Mouse (Mus musculus): Measurements from ENCODE around the gene Zfp90. TPM values are rescaled to one million over a fixed set of nuclear protein-coding genes. Genes with fewer than 3 reads are reported as not detected.

The Zfp90 gene
- 1.5 and 1.8 TPM in 2 replicates for total RNA-seq (2014; rRNA removed)
- polyA plus RNA-seq (2012; rRNA removed), result 0.29 and 0.49 TPM in 2 replicates

DNA sequence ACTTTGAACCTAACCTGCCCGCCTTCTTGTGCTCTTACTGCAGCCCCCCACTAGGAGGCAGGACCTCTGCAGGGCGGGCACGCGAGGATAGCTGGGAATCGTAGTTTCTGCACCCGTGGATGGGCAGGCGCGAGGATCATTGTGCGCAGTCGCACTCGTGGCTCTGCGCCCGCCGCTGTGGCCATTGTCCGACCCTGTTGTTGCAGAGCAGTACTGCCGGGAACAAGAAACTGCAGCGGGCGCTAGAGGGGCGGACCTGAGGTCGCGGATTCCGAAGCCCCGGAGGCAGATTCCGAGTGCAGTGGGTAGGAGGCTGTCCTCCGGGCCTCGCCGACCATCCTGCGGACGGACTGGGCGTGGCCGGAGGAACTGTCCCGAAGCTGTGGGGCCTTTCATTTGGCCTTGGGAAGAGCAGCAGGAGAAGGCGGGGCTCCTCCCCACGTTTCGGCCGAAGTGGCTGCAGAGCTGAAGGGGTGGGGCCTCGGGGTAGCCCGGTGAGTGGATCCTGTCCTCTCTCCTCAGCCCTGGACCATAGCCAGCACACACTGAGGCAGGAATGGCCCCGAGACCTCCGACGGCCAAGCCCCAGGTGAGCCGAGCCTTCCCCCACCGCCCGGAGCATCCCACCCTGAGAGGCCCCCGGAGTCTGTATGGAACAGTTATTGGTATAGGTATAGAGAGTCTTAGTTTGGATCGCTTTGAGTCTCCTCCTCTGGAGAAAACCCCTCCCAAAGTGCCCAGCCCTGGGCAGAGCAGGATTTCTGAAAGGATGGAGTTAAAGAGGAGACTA lies at the start of gene Zfp90:
Gene Zfp90 (plus strand): TSS at position 146 of the 790 bp plus-strand sequence.
- TF ChIP-seq CTCF (IDR thresholded peaks at IDR 0.05; ENCODE audit: low read depth, low read length) (peak; percentile 92), POLR2A (IDR thresholded peaks at IDR 0.05; ENCODE audit: extremely low read depth, insufficient read depth, low read length) (no peak)
- H3K79me2 ChIP-seq (ENCODE audit: control insufficient read depth, insufficient read depth, low read length), result no peaks in the 10 kb centered on the region
- peak within 1 kb of the TSS; percentile 39 for H3K27ac ChIP-seq (replicated peaks; ENCODE audit: insufficient read depth, low read depth, low read length)
- DNase-seq (ENCODE audit: extremely low read depth, low read depth, low spot score), result peak; percentile 80
- no peaks in the 10 kb centered on the region for H3K27me3 ChIP-seq (ENCODE audit: control insufficient read depth, insufficient read depth, low read length)
- H3K9ac ChIP-seq (ENCODE audit: low read depth, low read length), result peak within 1 kb of the TSS; percentile 78
- peaks cover 4% of the 10 kb centered on the region; the same call in 1 of the 2 replicates for H3K4me1 ChIP-seq (ENCODE audit: control insufficient read depth, insufficient read depth, low read length)
- peak within 1 kb of the TSS; percentile 73 for H3K4me3 ChIP-seq (ENCODE audit: insufficient read depth, low read depth, low read length)
- WGBS, result 1% methylated on average over 46 of the region's 46 CpGs
- peaks cover 9% of the 10 kb centered on the region; the same call in 1 of the 2 replicates for H3K36me3 ChIP-seq (ENCODE audit: control insufficient read depth, insufficient read depth, low read length)

DNA sequence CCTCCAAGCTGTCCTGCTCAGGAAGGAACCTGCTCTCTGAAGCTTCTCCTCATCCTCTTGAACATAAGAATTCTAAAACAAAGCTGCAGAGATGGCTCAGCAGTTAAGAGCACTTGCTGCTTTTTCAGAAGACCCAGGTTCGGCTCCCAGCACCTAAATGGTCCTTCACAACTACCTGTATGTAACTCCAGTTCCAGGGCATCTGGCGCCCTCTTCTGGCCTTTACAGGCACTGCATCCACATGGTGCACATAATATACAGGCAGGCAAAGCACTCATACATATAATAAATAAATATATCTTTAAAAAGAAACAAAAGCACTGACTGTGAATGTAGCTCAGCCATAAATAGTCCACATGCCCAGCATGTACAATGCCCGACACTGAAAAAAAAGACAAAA lies 46.6 kb upstream of the Zfp90 start:
- H3K79me2 ChIP-seq (ENCODE audit: control insufficient read depth, insufficient read depth, low read length), result no peaks in the 10 kb centered on the region
- no peak overlapping the region for H3K9ac ChIP-seq (ENCODE audit: low read depth, low read length)
- no peaks in the 10 kb centered on the region for H3K27me3 ChIP-seq (ENCODE audit: control insufficient read depth, insufficient read depth, low read length)
- no peak overlapping the region for H3K4me3 ChIP-seq (ENCODE audit: insufficient read depth, low read depth, low read length)
- H3K36me3 ChIP-seq (ENCODE audit: control insufficient read depth, insufficient read depth, low read length), result no peaks in the 10 kb centered on the region
- H3K27ac ChIP-seq (replicated peaks; ENCODE audit: insufficient read depth, low read depth, low read length), result no peak overlapping the region
- WGBS, result 66% methylated on average over 3 of the region's 3 CpGs
- DNase-seq (ENCODE audit: extremely low read depth, low read depth, low spot score), result no peak
- no peaks in the 10 kb centered on the region for H3K4me1 ChIP-seq (ENCODE audit: control insufficient read depth, insufficient read depth, low read length)
- TF ChIP-seq CTCF (IDR thresholded peaks at IDR 0.05; ENCODE audit: low read depth, low read length) (peak; percentile 8; the same call in 1 of the 2 replicates), POLR2A (IDR thresholded peaks at IDR 0.05; ENCODE audit: extremely low read depth, insufficient read depth, low read length) (no peak)

DNA sequence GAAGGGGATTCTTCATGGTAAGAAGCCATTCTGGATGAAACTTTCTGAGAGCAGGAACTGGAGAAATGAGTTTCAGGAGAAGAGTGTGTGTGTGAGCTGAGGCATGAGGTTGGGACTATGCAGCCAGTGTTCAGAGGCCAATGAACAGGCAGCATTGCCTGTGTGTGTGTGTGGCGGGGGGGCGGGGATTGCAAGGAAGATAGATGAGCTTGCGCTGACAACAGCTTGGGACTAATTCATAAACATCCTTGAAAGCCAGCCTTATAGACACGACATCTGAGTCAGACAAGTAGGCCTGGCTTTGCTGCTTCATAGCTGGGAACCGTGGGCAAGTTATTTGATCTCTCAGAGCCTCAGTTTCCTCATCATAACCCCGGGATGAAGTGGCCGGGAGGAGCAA lies 46.1 kb upstream of the Zfp90 start:
- Histone ChIP-seq H3K36me3 (ENCODE audit: control insufficient read depth, insufficient read depth, low read length) (no peaks in the 10 kb centered on the region), H3K9ac (ENCODE audit: low read depth, low read length) (no peak overlapping the region), H3K27ac (replicated peaks; ENCODE audit: insufficient read depth, low read depth, low read length) (no peak overlapping the region), H3K4me1 (ENCODE audit: control insufficient read depth, insufficient read depth, low read length) (no peaks in the 10 kb centered on the region), H3K79me2 (ENCODE audit: control insufficient read depth, insufficient read depth, low read length) (no peaks in the 10 kb centered on the region), H3K27me3 (ENCODE audit: control insufficient read depth, insufficient read depth, low read length) (no peaks in the 10 kb centered on the region), H3K4me3 (ENCODE audit: insufficient read depth, low read depth, low read length) (no peak overlapping the region)
- TF ChIP-seq POLR2A (IDR thresholded peaks at IDR 0.05; ENCODE audit: extremely low read depth, insufficient read depth, low read length), result no peak
- no peak for TF ChIP-seq CTCF (IDR thresholded peaks at IDR 0.05; ENCODE audit: low read depth, low read length)
- WGBS, result 84% methylated on average over 7 of the region's 7 CpGs
- DNase-seq (ENCODE audit: extremely low read depth, low read depth, low spot score), result no peak

DNA sequence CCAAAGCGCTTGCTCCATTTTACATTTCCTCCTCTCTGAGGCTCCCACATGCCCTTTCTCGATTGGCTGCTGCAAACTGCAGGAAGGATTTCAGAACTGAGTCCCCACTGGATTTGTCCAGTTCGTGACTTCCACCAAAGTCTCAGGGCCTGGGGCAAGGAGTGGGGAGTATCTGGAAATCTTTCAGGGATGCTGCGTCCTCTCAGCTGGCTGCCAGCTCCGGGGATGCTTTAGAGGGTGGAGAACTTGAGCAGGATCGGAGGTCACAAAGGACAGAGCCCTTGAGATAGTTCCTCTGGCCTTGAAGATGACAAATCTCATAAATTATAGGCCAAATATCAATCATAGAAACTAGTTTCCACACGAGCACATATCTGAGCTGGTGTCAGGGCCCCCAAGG lies 39.2 kb upstream of the Zfp90 start:
- Histone ChIP-seq H3K9ac (ENCODE audit: low read depth, low read length) (no peak overlapping the region), H3K27me3 (ENCODE audit: control insufficient read depth, insufficient read depth, low read length) (no peaks in the 10 kb centered on the region), H3K4me3 (ENCODE audit: insufficient read depth, low read depth, low read length) (no peak overlapping the region), H3K27ac (replicated peaks; ENCODE audit: insufficient read depth, low read depth, low read length) (no peak overlapping the region), H3K79me2 (ENCODE audit: control insufficient read depth, insufficient read depth, low read length) (no peaks in the 10 kb centered on the region), H3K36me3 (ENCODE audit: control insufficient read depth, insufficient read depth, low read length) (no peaks in the 10 kb centered on the region), H3K4me1 (ENCODE audit: control insufficient read depth, insufficient read depth, low read length) (no peaks in the 10 kb centered on the region)
- WGBS, result 84% methylated on average over 7 of the region's 7 CpGs
- DNase-seq (ENCODE audit: extremely low read depth, low read depth, low spot score), result no peak
- no peak for TF ChIP-seq POLR2A (IDR thresholded peaks at IDR 0.05; ENCODE audit: extremely low read depth, insufficient read depth, low read length)
- TF ChIP-seq CTCF (IDR thresholded peaks at IDR 0.05; ENCODE audit: low read depth, low read length), result no peak

DNA sequence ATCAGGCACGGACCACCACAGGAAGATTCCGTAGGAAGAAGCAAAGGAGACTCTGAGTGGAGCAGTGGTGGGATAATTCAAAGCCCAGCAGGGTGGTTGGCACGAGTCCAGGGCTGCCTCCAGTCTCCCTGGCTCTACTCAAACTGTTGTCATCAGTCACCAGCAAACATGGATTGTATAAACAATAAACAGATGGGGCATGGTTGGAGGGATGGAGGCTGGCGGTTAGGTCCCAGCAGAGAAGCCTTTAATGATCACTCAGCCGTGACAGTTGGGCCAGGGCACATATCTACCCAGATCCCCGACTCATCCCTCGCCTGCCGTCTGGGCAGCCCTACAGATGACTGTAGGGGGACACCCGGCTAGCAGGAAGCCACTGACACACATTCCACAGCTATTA lies 38.3 kb upstream of the Zfp90 start:
- no peaks in the 10 kb centered on the region for H3K79me2 ChIP-seq (ENCODE audit: control insufficient read depth, insufficient read depth, low read length)
- no peaks in the 10 kb centered on the region for H3K27me3 ChIP-seq (ENCODE audit: control insufficient read depth, insufficient read depth, low read length)
- TF ChIP-seq CTCF (IDR thresholded peaks at IDR 0.05; ENCODE audit: low read depth, low read length) (no peak), POLR2A (IDR thresholded peaks at IDR 0.05; ENCODE audit: extremely low read depth, insufficient read depth, low read length) (no peak)
- no peak overlapping the region for H3K4me3 ChIP-seq (ENCODE audit: insufficient read depth, low read depth, low read length)
- no peak overlapping the region for H3K27ac ChIP-seq (replicated peaks; ENCODE audit: insufficient read depth, low read depth, low read length)
- no peaks in the 10 kb centered on the region for H3K36me3 ChIP-seq (ENCODE audit: control insufficient read depth, insufficient read depth, low read length)
- no peak overlapping the region for H3K9ac ChIP-seq (ENCODE audit: low read depth, low read length)
- no peak for DNase-seq (ENCODE audit: extremely low read depth, low read depth, low spot score)
- WGBS, result 68% methylated on average over 9 of the region's 9 CpGs
- H3K4me1 ChIP-seq (ENCODE audit: control insufficient read depth, insufficient read depth, low read length), result no peaks in the 10 kb centered on the region

DNA sequence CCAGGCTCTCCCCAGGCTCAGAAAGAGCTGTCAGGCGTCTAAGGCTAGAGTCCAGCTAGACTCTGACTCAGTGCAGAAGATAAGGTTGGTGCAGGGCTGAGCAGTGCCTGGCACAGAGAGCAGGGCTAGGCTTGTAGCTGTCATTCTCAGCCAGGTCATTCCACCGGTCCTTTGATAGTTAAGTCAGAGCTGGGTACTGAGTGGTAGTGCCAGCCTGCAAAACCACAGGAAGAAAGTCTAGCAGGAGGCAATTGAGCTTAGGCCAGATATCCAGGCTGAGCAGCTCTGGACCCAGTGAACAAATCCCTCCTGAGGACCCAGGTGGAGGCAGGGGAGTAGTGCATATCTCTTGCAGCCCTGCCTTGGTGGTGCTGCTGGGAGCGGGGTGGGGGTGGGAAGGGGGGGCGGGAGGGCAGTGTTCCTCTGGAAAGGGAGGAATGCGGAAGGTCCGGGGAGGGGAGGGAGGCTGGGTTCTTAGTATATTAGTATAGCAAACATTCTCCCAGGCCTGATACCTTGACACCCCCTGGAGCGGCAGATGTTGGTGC lies 36.6 kb upstream of the Zfp90 start:
- Histone ChIP-seq H3K79me2 (ENCODE audit: control insufficient read depth, insufficient read depth, low read length) (no peaks in the 10 kb centered on the region), H3K27me3 (ENCODE audit: control insufficient read depth, insufficient read depth, low read length) (no peaks in the 10 kb centered on the region), H3K4me1 (ENCODE audit: control insufficient read depth, insufficient read depth, low read length) (no peaks in the 10 kb centered on the region), H3K9ac (ENCODE audit: low read depth, low read length) (no peak overlapping the region), H3K27ac (replicated peaks; ENCODE audit: insufficient read depth, low read depth, low read length) (no peak overlapping the region), H3K36me3 (ENCODE audit: control insufficient read depth, insufficient read depth, low read length) (no peaks in the 10 kb centered on the region), H3K4me3 (ENCODE audit: insufficient read depth, low read depth, low read length) (no peak overlapping the region)
- DNase-seq (ENCODE audit: extremely low read depth, low read depth, low spot score), result no peak
- TF ChIP-seq CTCF (IDR thresholded peaks at IDR 0.05; ENCODE audit: low read depth, low read length) (no peak), POLR2A (IDR thresholded peaks at IDR 0.05; ENCODE audit: extremely low read depth, insufficient read depth, low read length) (no peak)
- WGBS, result 49% methylated on average over 7 of the region's 7 CpGs

Data from liver, adult 2 months (tissue).